In genomic region chr12:109023780-109024179, GRCm38 (mm10) we compare ENCODE assay signal across 13 mouse cellular contexts. TPM values are rescaled to one million over a fixed set of nuclear protein-coding genes. Genes with fewer than 3 reads are reported as not detected.
DNase-seq lines count a peak whose midpoint lies in the region; ATAC-seq and TF ChIP-seq lines count a peak whose summit lies in the region.
"Had no signal": no experiment of that assay in that cellular context is flagged by ENCODE, and none has a peak within 500 bp of the region (broad histone marks: within the 10 kb centered on the region; RNA-seq: fewer than 3 reads in every experiment).

No protein-coding gene starts in this region.

- H3K4me2 ChIP-seq in lung, postnatal 0 days (replicated peaks; ENCODE audit: low read depth, low read length): no peak overlapping the region
- no peak overlapping the region for H3K4me2 ChIP-seq in stomach, postnatal 0 days (replicated peaks; ENCODE audit: low read depth)
- H3K4me2 ChIP-seq: forebrain, embryonic 12.5 days; hindbrain, embryonic 15.5 days; limb, embryonic 15.5 days had no signal

- H3K9ac ChIP-seq in lung, postnatal 0 days (replicated peaks; ENCODE audit: low read depth): no peak overlapping the region
- no peak overlapping the region for H3K9ac ChIP-seq in stomach, postnatal 0 days (ENCODE audit: low read length)
- H3K9ac ChIP-seq: forebrain, embryonic 12.5 days; hindbrain, embryonic 15.5 days; limb, embryonic 15.5 days had no signal

- ATAC-seq in lung, postnatal 0 days: no peak
- no peak for ATAC-seq in stomach, postnatal 0 days (ENCODE audit: low FRiP score, low TSS enrichment)
- ATAC-seq in activated CD4-positive, CD25-positive, alpha-beta regulatory T cell, adult 4 months: no peak

- no peaks in the 10 kb centered on the region for H3K36me3 ChIP-seq in lung, postnatal 0 days (ENCODE audit: insufficient read depth, low read length)
- no peaks in the 10 kb centered on the region for H3K36me3 ChIP-seq in stomach, postnatal 0 days (ENCODE audit: control insufficient read depth, insufficient read depth, low read length)
- H3K36me3 ChIP-seq: hindbrain, embryonic 15.5 days had no signal

- peak; percentile 64 for DNase-seq in embryo, embryonic 10 days (ENCODE audit: low spot score)
- DNase-seq in embryo, embryonic 9.5 days (ENCODE audit: extremely low spot score): no peak
- no peak for DNase-seq in lung, postnatal 0 days (ENCODE audit: low spot score)
- no peak for DNase-seq in lung, adult 18-20 months
- DNase-seq in cerebellum, adult 9-11 months: peak; percentile 25
- no peak for DNase-seq in stomach, postnatal 0 days (ENCODE audit: low spot score)
- DNase-seq in gastrocnemius, adult 18-20 months (ENCODE audit: low spot score): no peak
- DNase-seq: heart, adult 2 months had no signal

- H3K27ac ChIP-seq in lung, postnatal 0 days (ENCODE audit: low read length): no peak overlapping the region
- H3K27ac ChIP-seq in stomach, postnatal 0 days (replicated peaks): no peak overlapping the region
- H3K27ac ChIP-seq: forebrain, embryonic 12.5 days; heart, adult 2 months; hindbrain, embryonic 15.5 days; limb, embryonic 15.5 days had no signal

- peak; percentile 43 for TF ChIP-seq CTCF in lung, postnatal 0 days (IDR thresholded peaks at IDR 0.05)
- peak; percentile 42; the same call in 1 of the 2 replicates for TF ChIP-seq CTCF in stomach, postnatal 0 days (IDR thresholded peaks at IDR 0.05; ENCODE audit: low read depth)

- no peak for TF ChIP-seq EP300 in lung, postnatal 0 days (IDR thresholded peaks at IDR 0.05)
- no peak for TF ChIP-seq EP300 in stomach, postnatal 0 days (optimal IDR thresholded peaks at IDR 0.05)

- no peaks in the 10 kb centered on the region for H3K9me3 ChIP-seq in lung, postnatal 0 days (ENCODE audit: low read length)
- no peaks in the 10 kb centered on the region for H3K9me3 ChIP-seq in stomach, postnatal 0 days (ENCODE audit: control insufficient read depth, low read length)
- H3K9me3 ChIP-seq: forebrain, embryonic 12.5 days; hindbrain, embryonic 15.5 days; limb, embryonic 15.5 days had no signal

- no peak overlapping the region for H3K4me3 ChIP-seq in lung, postnatal 0 days (ENCODE audit: low read depth, low read length)
- H3K4me3 ChIP-seq in stomach, postnatal 0 days (ENCODE audit: low read depth, low read length): no peak overlapping the region
- H3K4me3 ChIP-seq: forebrain, embryonic 12.5 days; heart, adult 2 months; hindbrain, embryonic 15.5 days; limb, embryonic 15.5 days had no signal

- WGBS in lung, postnatal 0 days: 67% methylated on average over 9 of the region's 9 CpGs
- WGBS in stomach, postnatal 0 days: 67% methylated on average over 9 of the region's 9 CpGs

- no peaks in the 10 kb centered on the region for H3K4me1 ChIP-seq in lung, postnatal 0 days (ENCODE audit: insufficient read depth, low read depth, low read length)
- H3K4me1 ChIP-seq in stomach, postnatal 0 days (replicated peaks; ENCODE audit: control insufficient read depth, insufficient read depth): no peaks in the 10 kb centered on the region
- H3K4me1 ChIP-seq: forebrain, embryonic 12.5 days had no signal

- H3K27me3 ChIP-seq in lung, postnatal 0 days (replicated peaks; ENCODE audit: insufficient read depth, low read length): no peaks in the 10 kb centered on the region
- no peaks in the 10 kb centered on the region for H3K27me3 ChIP-seq in stomach, postnatal 0 days (ENCODE audit: control insufficient read depth, insufficient read depth, low read length)
- H3K27me3 ChIP-seq: hindbrain, embryonic 15.5 days had no signal

RNA-seq across cellular contexts. Expression of gene Begain, which starts 44.2 kb away (rescaled TPM):
- polyA plus RNA-seq in lung, postnatal 0 days (2015; fragmentation: Nextera tagmentation; extraction: Ambion mirVana): 1.4 and 2.0 TPM in 2 replicates
- polyA plus RNA-seq in stomach, postnatal 0 days (2015; fragmentation: Nextera tagmentation; extraction: Ambion mirVana): 1.6 and 2.3 TPM in 2 replicates
- polyA plus RNA-seq in activated CD4-positive, CD25-positive, alpha-beta regulatory T cell, adult 4 months (2017; shearing (Covaris generic)): not detected
- under 1 TPM in 1 of 2 experiments, not detected in 1; 0.12 TPM for total RNA-seq in gastrocnemius, adult 18-20 months (2021)
- total RNA-seq: megakaryocyte, adult 5-6 weeks had no signal

Comparison
In these comparisons a context has a peak if more than half of its experiments do, and no peak if none do; other contexts are left out.
1. DNase-seq: peak in embryo, embryonic 10 days (single experiment) and cerebellum, adult 9-11 months (single experiment); none in embryo, embryonic 9.5 days (single experiment), lung, postnatal 0 days (single experiment), lung, adult 18-20 months (0 of 2), stomach, postnatal 0 days (single experiment) and gastrocnemius, adult 18-20 months (single experiment).